Mouse (Mus musculus) limb, embryonic 11.5 days (tissue): ENCODE data around the gene Fermt3. TPM values are rescaled to one million over a fixed set of nuclear protein-coding genes. Genes with fewer than 3 reads are reported as not detected.

Source experiments
- ATAC-seq: fragments of 200-750 bp; cut with Nextera tagmentation; 2 replicates; pipeline ENCODE4 v1.8.0; 2017; ENCODE audit warnings: low read depth; ENCODE audit not compliant: insufficient number of reproducible peaks, low FRiP score, low TSS enrichment
- DNase-seq: peaks from one replicate; pipeline ENCODE4 v3.0.0-alpha.2; 2015; ENCODE audit warnings: low spot score
- H3K27ac ChIP-seq: fragments of 300-500 bp; sonication (generic); replicated peaks from 2 replicates; pipeline ENCODE4 v1.5.1; 2014; ENCODE audit warnings: low read depth, mild to moderate bottlenecking, low read length
- H3K27me3 ChIP-seq: fragments of 300-500 bp; sonication (generic); 2 replicates; pipeline ENCODE4 v1.6.1; 2014; ENCODE audit warnings: mild to moderate bottlenecking, low read length, mixed read lengths; ENCODE audit not compliant: control insufficient read depth, insufficient read depth
- H3K36me3 ChIP-seq: fragments of 300-500 bp; sonication (generic); 2 replicates; pipeline ENCODE4 v1.6.1; 2014; ENCODE audit warnings: mild to moderate bottlenecking, low read length, moderate library complexity, mixed read lengths; ENCODE audit not compliant: control insufficient read depth, insufficient read depth
- H3K4me1 ChIP-seq: fragments of 300-500 bp; sonication (generic); 2 replicates; pipeline ENCODE4 v1.6.1; 2014; ENCODE audit warnings: low read length, mixed read lengths; ENCODE audit not compliant: control insufficient read depth, insufficient read depth
- H3K4me2 ChIP-seq: fragments of 300-500 bp; sonication (generic); 2 replicates; pipeline ENCODE4 v1.6.1; 2014; ENCODE audit warnings: low read depth, mild to moderate bottlenecking, moderate library complexity; ENCODE audit not compliant: severe bottlenecking
- H3K4me3 ChIP-seq: fragments of 300-500 bp; sonication (generic); 2 replicates; pipeline ENCODE4 v1.5.1; 2014; ENCODE audit warnings: low read depth, low read length
- H3K9ac ChIP-seq: fragments of 300-500 bp; sonication (generic); 2 replicates; pipeline ENCODE4 v1.6.1; 2014; ENCODE audit warnings: mild to moderate bottlenecking, low read length
- H3K9me3 ChIP-seq: fragments of 300-500 bp; sonication (generic); 2 replicates; pipeline ENCODE4 v1.6.1; 2016; ENCODE audit warnings: low read length; ENCODE audit not compliant: control insufficient read depth
- WGBS: fragments of 180-500 bp; shearing (Covaris S2); extraction: QIAGEN DNeasy Blood & Tissue Kit; methylation state at CpG from one replicate; pipeline ENCODE4 v1.1.7; 2014; 5-methylcytosine and 5-hydroxymethylcytosine counted together
- polyA plus RNA-seq: library from polyadenylated mRNA; unstranded; fragments of >200 nt; fragmentation: Nextera tagmentation; extraction: Ambion mirVana; gene quantifications from 2 replicates; pipeline ENCODE4 v1.2.1, GENCODE M21; 2014

Gene Fermt3
- polyA plus RNA-seq, 1 experiment from 2014 or later: 7.1 TPM

- ATAC-seq: no peak
- Histone ChIP-seq H3K36me3 (peaks cover 32% of the 10 kb centered on the region), H3K27me3 (no peaks in the 10 kb centered on the region), H3K9me3 (no peaks in the 10 kb centered on the region), H3K9ac (no peak overlapping the region), H3K4me3 (no peak overlapping the region), H3K4me2 (no peak overlapping the region), H3K27ac (no peak overlapping the region), H3K4me1 (no peaks in the 10 kb centered on the region)
- DNase-seq: no peak
- 89% methylated on average over 11 of the region's 11 CpGs for WGBS
These were observed 723 bp downstream of the Fermt3 start for GRCm38 (mm10) chr19:7018546-7018945.

GRCm38 (mm10) chr19:7017541-7018457, 1.5 kb downstream of the Fermt3 start:
- DNase-seq (no peak), ATAC-seq (no peak)
- WGBS: 78% methylated on average over 12 of the region's 12 CpGs
- H3K4me1 ChIP-seq: no peaks in the 10 kb centered on the region
- no peak overlapping the region for H3K4me3 ChIP-seq
- no peak overlapping the region for H3K27ac ChIP-seq
- no peak overlapping the region for H3K9ac ChIP-seq
- peaks cover 28% of the 10 kb centered on the region for H3K36me3 ChIP-seq
- no peaks in the 10 kb centered on the region for H3K27me3 ChIP-seq
- no peak overlapping the region for H3K4me2 ChIP-seq
- no peaks in the 10 kb centered on the region for H3K9me3 ChIP-seq

GRCm38 (mm10) chr19:7014481-7015135, 4.7 kb downstream of the Fermt3 start:
- H3K36me3 ChIP-seq: peaks cover 4% of the 10 kb centered on the region
- H3K4me1 ChIP-seq: no peaks in the 10 kb centered on the region
- no peak overlapping the region for H3K4me3 ChIP-seq
- H3K4me2 ChIP-seq: no peak overlapping the region
- no peaks in the 10 kb centered on the region for H3K27me3 ChIP-seq
- 91% methylated on average over 20 of the region's 20 CpGs for WGBS
- no peak overlapping the region for H3K27ac ChIP-seq
- DNase-seq (no peak), ATAC-seq (no peak)
- H3K9me3 ChIP-seq: no peaks in the 10 kb centered on the region
- H3K9ac ChIP-seq: no peak overlapping the region

GRCm38 (mm10) chr19:7013984-7014383, 5.3 kb downstream of the Fermt3 start:
- Histone ChIP-seq H3K27me3 (no peaks in the 10 kb centered on the region), H3K27ac (no peak overlapping the region), H3K36me3 (peaks cover 4% of the 10 kb centered on the region), H3K9me3 (no peaks in the 10 kb centered on the region), H3K9ac (no peak overlapping the region), H3K4me2 (no peak overlapping the region), H3K4me3 (no peak overlapping the region), H3K4me1 (no peaks in the 10 kb centered on the region)
- ATAC-seq: no peak
- 84% methylated on average over 9 of the region's 9 CpGs for WGBS
- no peak for DNase-seq

DNA sequence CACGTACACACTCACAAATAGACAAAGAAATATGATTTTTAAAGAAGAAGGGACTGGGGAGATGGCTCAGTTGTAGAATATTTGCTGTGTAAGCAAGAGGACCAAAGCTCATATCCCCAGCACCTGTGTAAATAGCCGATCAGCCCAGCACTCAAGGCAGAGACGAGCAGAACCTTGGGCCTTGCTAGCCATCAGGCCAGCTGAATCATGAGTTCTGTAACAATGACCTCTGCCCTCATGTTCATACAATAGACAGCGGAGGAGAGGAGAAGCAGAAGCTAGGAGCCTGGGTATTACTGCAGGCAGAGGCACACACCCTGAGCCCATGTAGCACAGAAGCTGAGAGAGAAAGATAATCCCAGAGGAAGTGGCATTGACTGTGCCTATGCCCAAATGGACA, 6.8 kb downstream of the Fermt3 start:
- Histone ChIP-seq H3K4me3 (no peak overlapping the region), H3K27ac (no peak overlapping the region), H3K36me3 (peaks cover 4% of the 10 kb centered on the region), H3K4me1 (no peaks in the 10 kb centered on the region), H3K27me3 (no peaks in the 10 kb centered on the region), H3K4me2 (no peak overlapping the region), H3K9ac (no peak overlapping the region), H3K9me3 (no peaks in the 10 kb centered on the region)
- DNase-seq (no peak), ATAC-seq (no peak)
- WGBS: 83% methylated on average over 4 of the region's 4 CpGs

DNA sequence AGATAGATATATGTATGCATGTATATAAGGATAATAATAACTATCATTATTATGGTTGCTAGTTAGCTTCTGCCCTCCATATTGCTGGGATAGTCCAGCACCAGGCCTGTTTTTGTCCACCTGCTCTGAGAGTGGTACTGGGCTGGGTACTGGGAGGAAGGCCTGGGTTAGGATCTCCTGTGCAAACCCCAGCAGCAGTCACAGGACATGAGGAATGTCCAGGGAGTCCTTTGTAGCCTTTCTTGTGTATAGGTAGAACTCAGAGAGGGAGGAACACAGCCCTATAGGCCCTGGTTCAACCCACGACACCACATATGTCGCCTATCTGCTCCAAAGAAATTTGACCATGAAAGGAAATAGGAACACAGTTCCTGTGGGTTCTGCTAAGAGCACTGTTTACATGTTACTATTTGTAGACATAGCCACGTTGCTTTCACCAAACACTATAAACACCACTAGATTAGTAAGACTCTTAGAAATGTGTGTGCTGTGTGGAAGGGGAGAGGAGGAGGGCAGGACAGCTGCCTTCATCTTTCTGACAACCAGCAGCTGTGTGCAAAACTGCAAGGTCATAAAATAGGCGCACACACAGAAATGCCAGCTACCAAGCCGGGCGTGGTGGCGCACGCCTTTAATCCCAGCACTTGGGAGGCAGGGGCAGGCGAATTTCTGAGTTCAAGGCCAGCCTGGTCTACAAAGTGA, 12.2 kb downstream of the Fermt3 start:
- Histone ChIP-seq H3K36me3 (no peaks in the 10 kb centered on the region), H3K9ac (no peak overlapping the region), H3K4me1 (no peaks in the 10 kb centered on the region), H3K27ac (no peak overlapping the region), H3K9me3 (no peaks in the 10 kb centered on the region), H3K27me3 (no peaks in the 10 kb centered on the region), H3K4me3 (no peak overlapping the region), H3K4me2 (no peak overlapping the region)
- WGBS: 88% methylated on average over 8 of the region's 9 CpGs
- ATAC-seq (no peak), DNase-seq (no peak)

DNA sequence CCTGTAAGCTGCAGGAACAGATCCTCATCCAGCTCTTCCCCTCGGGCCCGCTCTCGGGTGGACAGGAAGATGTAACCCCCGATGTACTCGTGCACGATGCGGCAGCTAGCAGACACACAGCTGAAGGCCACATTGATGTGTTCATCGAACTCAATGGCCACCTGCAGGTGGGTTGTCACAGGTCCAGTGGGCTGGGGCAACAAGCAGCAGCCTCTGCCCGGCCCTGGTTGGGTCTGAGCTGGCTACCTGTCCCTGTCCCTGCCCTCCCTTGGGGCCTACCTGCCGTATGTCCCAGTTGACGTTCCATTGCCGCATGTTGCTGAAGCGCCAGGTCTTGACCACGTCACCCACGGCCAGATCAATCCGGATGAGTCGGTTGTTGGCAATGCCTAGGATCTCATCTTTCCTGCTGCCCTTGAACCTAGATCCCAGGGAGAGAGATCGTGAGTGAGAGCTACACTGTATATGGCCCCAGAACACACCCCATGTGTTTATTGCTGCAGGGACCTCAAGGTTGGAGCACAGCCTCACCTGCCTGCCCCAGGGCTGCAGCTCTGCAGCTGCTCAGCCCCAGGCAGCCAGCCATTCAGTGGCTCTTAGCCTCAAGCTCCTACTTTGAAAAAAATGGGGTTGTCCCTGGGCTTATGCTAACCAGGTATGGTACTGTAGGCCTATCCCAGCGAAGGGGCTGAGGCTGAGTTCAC, 19.8 kb downstream of the Fermt3 start:
- H3K27ac ChIP-seq: no peak overlapping the region
- peaks cover 12% of the 10 kb centered on the region for H3K36me3 ChIP-seq
- no peaks in the 10 kb centered on the region for H3K27me3 ChIP-seq
- no peak overlapping the region for H3K4me3 ChIP-seq
- ATAC-seq (no peak), DNase-seq (no peak)
- H3K4me2 ChIP-seq: no peak overlapping the region
- H3K4me1 ChIP-seq: peaks cover 16% of the 10 kb centered on the region
- 93% methylated on average over 19 of the region's 19 CpGs for WGBS
- no peak overlapping the region for H3K9ac ChIP-seq
- H3K9me3 ChIP-seq: no peaks in the 10 kb centered on the region

DNA sequence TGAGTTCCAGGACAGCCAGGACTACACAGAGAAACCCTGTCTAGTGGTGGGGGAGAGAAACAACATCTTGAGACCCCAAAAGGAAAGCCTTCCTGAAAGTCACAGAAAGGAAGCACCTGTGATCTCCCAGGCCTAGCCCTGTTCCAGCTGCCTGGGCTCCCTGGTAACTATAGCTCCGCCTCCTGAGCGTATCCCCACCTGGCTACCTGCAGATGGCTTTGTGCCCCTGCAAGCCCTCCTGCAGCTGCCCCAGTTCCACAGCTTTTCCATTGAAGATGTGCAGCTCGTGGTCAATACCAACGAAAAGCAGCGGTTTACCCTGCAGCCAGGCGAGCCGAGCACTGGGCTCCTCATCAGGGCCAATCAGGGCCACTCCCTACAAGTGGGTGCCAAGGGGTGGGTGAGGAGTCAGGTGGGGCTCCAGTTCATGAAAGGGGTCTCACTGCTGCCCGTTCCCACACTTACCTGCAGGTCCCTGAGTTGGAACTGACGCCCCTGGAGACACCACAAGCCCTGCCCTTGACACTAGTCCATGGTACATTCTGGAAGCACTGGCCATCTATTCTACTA, 21.5 kb downstream of the Fermt3 start:
- H3K4me2 ChIP-seq: no peak overlapping the region
- 82% methylated on average over 9 of the region's 9 CpGs for WGBS
- H3K36me3 ChIP-seq: peaks cover 12% of the 10 kb centered on the region
- H3K27me3 ChIP-seq: no peaks in the 10 kb centered on the region
- H3K9me3 ChIP-seq: no peaks in the 10 kb centered on the region
- ATAC-seq: no peak
- H3K27ac ChIP-seq: no peak overlapping the region
- H3K9ac ChIP-seq: no peak overlapping the region
- peaks cover 16% of the 10 kb centered on the region for H3K4me1 ChIP-seq
- H3K4me3 ChIP-seq: no peak overlapping the region
- no peak for DNase-seq
